Mouse (Mus musculus) layer of hippocampus, postnatal 14 days (tissue): ENCODE measurements around the gene Ptprg. TPM values are rescaled to one million over a fixed set of nuclear protein-coding genes. Genes with fewer than 3 reads are reported as not detected.
A peak's percentile ranks its signal among the peaks of the same experiment; 100 is the strongest.

Experiments
- DNase-seq, 2 experiments: peaks; one replicate each; pipeline ENCODE4 v3.0.0; 2021 to 2022; ENCODE audit warnings: low spot score in 2 of 2, mixed read lengths in 1 of 2
- total RNA-seq, 2 experiments: library from RNA; stranded (reverse); gene quantifications; 2 replicates each; pipeline ENCODE4 v1.2.3; 2021

The Ptprg gene
- total RNA-seq, 2 experiments from 2014 or later: 165 to 169 TPM

DNA sequence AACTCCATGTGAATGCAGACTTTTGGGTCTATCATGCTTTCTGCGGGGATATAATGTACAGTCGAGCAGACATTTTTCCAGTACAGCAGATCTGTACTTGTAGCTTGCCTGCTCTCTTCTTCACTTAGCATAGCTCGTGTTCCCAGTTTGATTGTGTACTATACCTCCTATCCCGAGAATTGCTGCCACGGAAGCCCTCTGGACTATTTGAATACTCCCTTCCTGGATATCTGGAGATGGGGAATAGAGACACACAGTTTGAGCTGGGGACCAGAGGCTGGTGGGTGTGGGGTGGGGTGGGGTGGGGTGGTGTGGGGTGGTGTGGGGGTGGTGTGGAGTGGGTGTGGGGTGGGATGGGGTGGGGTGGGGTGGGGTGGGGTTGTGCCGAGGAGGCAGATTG, 263.9 kb downstream of the Ptprg start:
- DNase-seq: no peak

GRCm38 (mm10) chr14:11818054-11818453, 264.7 kb downstream of the Ptprg start:
- no peak for DNase-seq

- no peak for DNase-seq
Observed at GRCm38 (mm10) chr14:11818721-11819120, 265.4 kb downstream of the Ptprg start.

GRCm38 (mm10) chr14:11819326-11819725, 266.0 kb downstream of the Ptprg start:
- DNase-seq: no peak

DNA sequence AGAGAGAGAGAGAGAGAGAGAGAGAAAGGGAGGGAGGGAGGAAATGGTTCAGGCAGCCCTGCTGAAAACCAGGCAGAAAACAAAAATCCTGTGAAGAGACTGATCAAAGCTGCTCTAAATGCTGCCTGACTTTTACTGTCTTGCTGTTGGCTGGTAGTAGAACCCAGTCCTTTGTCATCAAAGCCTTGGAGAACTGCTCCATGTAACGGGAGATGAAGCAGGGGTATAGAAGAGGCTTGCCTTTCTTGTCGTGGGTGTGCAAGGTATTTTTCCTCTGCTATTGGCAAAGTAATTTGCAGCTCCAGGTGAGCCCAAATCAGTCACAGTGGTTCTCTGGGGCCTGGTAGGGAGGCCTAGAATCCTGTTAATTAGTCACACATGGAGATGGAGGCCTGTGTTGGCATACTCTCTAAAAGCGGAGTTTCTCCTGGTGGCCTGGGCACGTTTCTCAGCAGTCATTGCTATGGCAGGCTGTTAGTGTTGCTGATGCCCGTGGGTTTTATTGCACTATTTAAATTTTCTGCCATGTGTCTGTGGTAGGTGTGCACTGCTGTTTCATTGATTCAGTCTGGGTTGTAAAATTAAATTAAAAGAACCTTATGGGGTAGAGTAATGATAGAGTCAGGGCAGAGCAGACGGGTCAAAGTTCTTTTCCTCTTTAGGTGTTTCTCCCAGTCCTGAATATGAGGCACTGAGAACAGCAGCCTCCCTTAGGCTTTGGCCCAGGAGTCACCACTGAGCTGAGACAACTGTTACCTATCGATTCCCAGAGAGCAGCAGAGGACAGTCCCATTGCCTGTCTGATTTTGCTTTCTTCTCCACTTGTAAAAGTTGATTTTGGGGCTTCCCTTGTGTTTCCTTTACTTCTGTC, 269.7 kb downstream of the Ptprg start:
- peak; percentile 60 to 78 for DNase-seq

DNA sequence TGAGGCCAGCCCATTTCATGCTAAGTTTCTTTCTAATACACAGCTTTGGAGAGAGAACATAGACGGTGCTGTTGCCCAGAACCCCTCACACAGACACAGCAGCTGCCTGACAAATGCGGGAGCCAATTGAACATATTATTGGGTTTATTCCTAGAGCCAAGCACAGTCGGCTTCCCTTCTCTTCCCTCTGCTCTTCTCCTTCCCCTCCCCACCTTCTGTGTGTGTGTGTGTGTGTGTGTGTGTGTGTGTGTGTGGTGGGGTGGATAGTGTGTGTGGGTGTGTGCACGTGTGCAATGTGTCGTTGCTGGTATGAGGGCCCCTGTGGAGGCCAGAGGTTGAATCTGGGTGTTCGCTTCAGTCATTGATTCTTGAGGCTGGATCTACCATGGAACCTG, 270.4 kb downstream of the Ptprg start:
- DNase-seq: peak; percentile 36 to 86

- no peak for DNase-seq
Observed at GRCm38 (mm10) chr14:11824915-11825314, 271.6 kb downstream of the Ptprg start.

- peak in 1 of 2 experiments; percentile 20 for DNase-seq
Observed at GRCm38 (mm10) chr14:11825551-11825950, 272.2 kb downstream of the Ptprg start.

GRCm38 (mm10) chr14:11828086-11828485, 274.8 kb downstream of the Ptprg start:
- no peak for DNase-seq

DNA sequence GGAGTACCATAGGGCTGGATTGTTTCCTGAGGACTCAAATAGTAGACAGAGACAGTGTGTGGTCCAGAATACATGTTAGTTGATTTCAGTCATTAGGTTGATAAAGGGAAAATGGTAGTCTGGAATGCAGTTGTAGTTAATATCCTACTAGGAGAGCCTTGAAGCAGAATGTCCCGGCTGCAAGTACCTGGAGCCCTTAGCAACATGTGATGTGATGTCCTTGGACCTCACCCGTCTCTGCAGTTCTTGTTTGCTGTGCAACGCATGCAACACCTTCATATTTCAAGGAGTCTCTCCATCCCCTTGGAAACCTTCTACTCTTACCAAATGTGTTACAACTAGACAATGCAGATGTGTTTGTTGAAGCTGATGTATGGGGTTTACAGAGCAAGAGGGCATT, 280.3 kb downstream of the Ptprg start:
- no peak for DNase-seq

- DNase-seq: no peak
Observed at GRCm38 (mm10) chr14:11835706-11836445, 282.5 kb downstream of the Ptprg start.

- no peak for DNase-seq
Observed at GRCm38 (mm10) chr14:11837714-11838113, 284.4 kb downstream of the Ptprg start.

DNA sequence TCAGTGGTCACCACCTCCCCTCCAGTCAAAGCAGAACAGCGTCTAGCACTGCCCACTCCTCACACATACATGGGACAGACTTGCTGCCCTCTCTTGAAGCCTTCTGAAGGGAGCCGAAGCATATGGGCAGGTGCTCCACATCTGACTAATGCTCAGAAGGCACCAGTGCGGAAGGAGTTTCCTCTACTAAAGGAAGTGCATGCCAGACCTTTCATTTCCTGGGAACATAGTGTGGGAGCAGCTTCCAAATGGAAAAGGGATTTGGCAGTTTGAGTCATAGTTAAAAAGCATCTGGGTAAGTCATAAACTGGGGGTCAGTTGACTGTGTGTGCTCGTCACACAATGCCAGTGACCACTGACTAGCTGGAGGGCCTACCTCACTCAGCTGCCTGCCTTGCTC, 288.3 kb downstream of the Ptprg start:
- no peak for DNase-seq

- peak; percentile 32 to 62 for DNase-seq
Observed at GRCm38 (mm10) chr14:11852896-11853295, 299.6 kb downstream of the Ptprg start.

GRCm38 (mm10) chr14:11855499-11855898, 302.2 kb downstream of the Ptprg start:
- no peak for DNase-seq

DNA sequence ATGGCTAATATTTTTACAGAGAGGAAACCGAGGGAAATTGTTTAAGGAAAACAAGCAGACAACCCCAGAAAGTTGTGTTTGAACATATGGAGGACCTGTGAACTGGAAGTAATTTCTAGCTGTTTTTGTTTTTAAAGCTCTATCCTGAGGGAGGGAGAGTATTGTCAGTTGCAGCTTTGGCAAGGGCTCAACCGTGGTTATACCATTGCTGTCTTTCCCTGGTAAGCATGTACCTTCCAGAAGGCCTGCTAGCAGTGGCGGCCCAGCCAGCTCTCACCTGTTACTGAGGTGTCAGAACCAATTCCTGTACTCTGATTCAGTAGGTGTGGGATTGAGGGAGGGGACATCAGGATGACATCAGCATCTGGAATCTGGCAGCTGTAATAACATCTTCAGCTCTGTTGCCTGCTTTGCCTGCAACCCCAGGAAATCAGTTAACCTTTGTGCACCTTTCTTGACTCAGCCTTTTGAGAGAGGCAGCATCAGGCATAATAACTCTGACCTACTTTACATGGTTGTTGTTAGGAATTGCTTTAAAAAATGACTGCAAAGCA, 304.7 kb downstream of the Ptprg start:
- no peak for DNase-seq

- no peak for DNase-seq
Observed at GRCm38 (mm10) chr14:11863286-11863685, 310.0 kb downstream of the Ptprg start.

DNA sequence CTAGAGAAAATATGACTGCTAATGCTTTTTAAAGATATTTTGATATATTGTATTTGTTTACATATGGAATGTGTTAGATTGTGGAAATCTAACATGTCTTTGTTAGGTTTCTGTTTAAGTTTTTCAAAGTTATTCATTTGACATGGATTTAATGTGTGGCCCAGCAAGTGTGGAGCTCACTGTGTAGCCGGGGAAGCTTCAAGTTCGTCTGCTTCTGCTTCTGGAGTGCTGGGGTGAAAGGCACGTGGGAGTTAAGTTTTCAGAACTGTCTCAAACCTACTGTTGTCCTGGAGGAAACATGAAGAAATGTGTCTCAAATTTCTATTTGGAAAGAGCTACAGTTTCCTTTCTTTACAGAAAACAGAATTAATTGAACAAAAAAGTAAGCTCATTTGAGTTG, 311.5 kb downstream of the Ptprg start:
- no peak for DNase-seq

- DNase-seq: no peak
Observed at GRCm38 (mm10) chr14:11865332-11865731, 312.0 kb downstream of the Ptprg start.

GRCm38 (mm10) chr14:11865872-11866271, 312.5 kb downstream of the Ptprg start:
- DNase-seq: no peak

DNA sequence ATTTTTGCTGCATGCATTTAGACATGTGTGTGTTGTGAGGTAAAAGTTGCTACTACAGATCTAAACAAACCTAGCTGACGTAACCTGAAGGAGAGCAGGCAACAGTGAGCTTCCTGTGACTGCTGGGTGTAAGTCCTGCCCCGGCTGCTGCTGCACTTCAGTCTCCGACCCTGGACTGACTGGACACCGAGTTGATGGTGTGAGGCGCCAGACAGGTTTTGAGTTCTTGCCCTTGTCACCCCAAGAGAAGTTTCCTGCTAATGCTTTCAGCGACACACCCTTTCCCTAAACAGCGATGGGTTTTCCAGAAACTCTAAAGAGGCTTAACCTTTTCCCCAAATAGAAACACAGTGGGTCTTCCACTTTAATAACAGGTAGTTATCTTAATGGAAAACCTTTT, 313.1 kb downstream of the Ptprg start:
- no peak for DNase-seq

GRCm38 (mm10) chr14:11868636-11869035, 315.3 kb downstream of the Ptprg start:
- DNase-seq: no peak
